Mouse (Mus musculus) bone marrow macrophage, adult 2 months (primary cell): Measurements from ENCODE around the gene Slc22a15. TPM values are rescaled to one million over a fixed set of nuclear protein-coding genes. Genes with fewer than 3 reads are reported as not detected.

Experiments used
- H3K27ac ChIP-seq: 2 replicates; pipeline ENCODE4 v1.5.1; 2012; ENCODE audit warnings: low read depth, low read length; ENCODE audit not compliant: insufficient read depth
- H3K4me1 ChIP-seq: 2 replicates; pipeline ENCODE4 v1.6.1; 2012; ENCODE audit warnings: low read length; ENCODE audit not compliant: control insufficient read depth, insufficient read depth
- H3K4me3 ChIP-seq: 2 replicates; pipeline ENCODE4 v1.5.1; 2012; ENCODE audit warnings: mild to moderate bottlenecking, low read length, moderate library complexity; ENCODE audit not compliant: insufficient read depth
- CTCF ChIP-seq: IDR thresholded peaks from 2 replicates; pipeline ENCODE4 v1.5.1; 2012; ENCODE audit warnings: low read depth, mild to moderate bottlenecking, low read length, moderate library complexity
- POLR2A ChIP-seq: IDR thresholded peaks from 2 replicates; pipeline ENCODE4 v1.6.1; 2012; ENCODE audit warnings: mild to moderate bottlenecking, low read depth, low read length, borderline replicate concordance
- polyA plus RNA-seq: library from polyadenylated mRNA; stranded (reverse); fragments of >200 nt; gene quantifications from 2 replicates; pipeline ENCODE4 v1.2.4, GENCODE M21; 2012; ENCODE audit not compliant: missing spikeins, insufficient read depth, insufficient read length

Gene Slc22a15
- polyA plus RNA-seq, 1 experiment = 4.1 TPM

GRCm38 (mm10) chr3:101812341-101812962 lies 111.8 kb downstream of the Slc22a15 start:
- TF ChIP-seq CTCF (peak; percentile 77), POLR2A (no peak)
- Histone ChIP-seq H3K4me3 (no peak overlapping the region), H3K4me1 (no peaks in the 10 kb centered on the region), H3K27ac (no peak overlapping the region)

DNA sequence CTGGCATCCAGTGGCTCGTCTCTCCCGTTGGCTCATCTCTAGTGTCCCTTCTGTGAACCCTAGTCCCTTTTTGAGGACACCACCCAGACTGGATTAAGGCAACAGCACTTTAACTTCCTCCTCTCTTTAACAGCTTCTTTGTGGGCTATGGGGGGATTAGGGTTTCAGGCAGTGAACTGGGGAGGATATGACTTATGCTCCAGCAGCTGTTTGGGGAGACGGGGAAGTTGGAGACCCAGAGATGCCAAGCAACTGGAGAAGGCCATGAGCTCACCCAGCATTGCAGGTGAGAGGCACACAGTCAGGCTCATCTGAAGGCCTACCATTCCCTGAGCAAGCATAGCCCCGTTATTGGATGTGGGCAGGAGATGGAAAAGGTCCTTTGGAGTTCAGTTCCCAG lies 112.3 kb downstream of the Slc22a15 start:
- Histone ChIP-seq H3K27ac (no peak overlapping the region), H3K4me1 (no peaks in the 10 kb centered on the region), H3K4me3 (no peak overlapping the region)
- TF ChIP-seq POLR2A (no peak), CTCF (no peak)

DNA sequence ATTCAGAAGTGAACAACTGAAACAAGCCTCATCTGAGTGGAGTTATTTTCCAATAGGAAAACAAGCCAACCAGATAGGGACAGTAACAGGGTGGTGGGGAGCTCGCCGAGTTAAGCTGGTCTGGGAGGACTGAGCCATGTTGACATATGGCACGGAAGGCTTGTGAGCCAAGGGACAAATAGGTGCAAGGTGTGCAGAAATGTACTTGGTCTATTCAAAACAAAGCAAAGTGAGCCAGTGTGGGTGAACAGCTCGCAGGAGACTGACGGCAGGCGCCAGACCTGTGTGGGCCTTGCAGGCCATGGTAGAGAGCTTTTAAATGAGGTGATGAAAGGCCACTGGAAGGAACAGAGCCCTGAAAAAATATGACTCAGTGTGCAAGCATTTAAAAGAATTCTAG lies 116.6 kb downstream of the Slc22a15 start:
- TF ChIP-seq CTCF (no peak), POLR2A (no peak)
- Histone ChIP-seq H3K4me3 (no peak overlapping the region), H3K4me1 (peaks cover 1% of the 10 kb centered on the region; the same call in 1 of the 2 replicates), H3K27ac (no peak overlapping the region)

GRCm38 (mm10) chr3:101806941-101807340 lies 117.3 kb downstream of the Slc22a15 start:
- TF ChIP-seq POLR2A (no peak), CTCF (no peak)
- Histone ChIP-seq H3K4me3 (no peak overlapping the region), H3K27ac (no peak overlapping the region), H3K4me1 (peaks cover 2% of the 10 kb centered on the region; the same call in 1 of the 2 replicates)

DNA sequence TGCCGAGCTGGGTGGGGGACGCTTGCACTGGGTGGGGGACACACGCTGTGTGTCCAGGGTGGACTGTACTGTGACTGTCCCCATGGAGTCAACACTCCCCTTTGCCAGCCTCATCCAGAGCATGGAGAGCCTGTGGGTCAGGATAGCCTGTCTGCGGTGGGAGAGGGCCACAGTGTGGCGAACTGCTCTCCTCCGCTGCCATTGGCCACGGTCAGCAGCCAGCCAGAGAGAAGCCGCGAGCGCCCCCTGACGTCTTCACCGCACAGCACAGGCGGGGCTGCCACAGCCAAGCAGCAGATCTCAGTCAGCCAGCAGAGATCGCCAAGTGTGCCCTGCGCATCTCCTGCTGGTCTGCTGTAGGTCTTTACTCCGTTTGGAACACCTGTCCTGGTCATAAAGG lies 118.1 kb downstream of the Slc22a15 start:
- Histone ChIP-seq H3K4me1 (peaks cover 2% of the 10 kb centered on the region; the same call in 1 of the 2 replicates), H3K4me3 (no peak overlapping the region), H3K27ac (no peak overlapping the region)
- TF ChIP-seq CTCF (peak; percentile 49), POLR2A (no peak)

Other genes with a start within 250 kb of the Slc22a15 start
- gene Mab21l3, start 75.5 kb downstream of the Slc22a15 start, polyA plus RNA-seq = 0.15 TPM in 1 of 2 replicates, not detected in the other
- not detected in 2 replicates for gene Nhlh2, start 85.6 kb upstream of the Slc22a15 start, polyA plus RNA-seq
- gene Casq2, start 162.0 kb upstream of the Slc22a15 start, polyA plus RNA-seq = not detected in 2 replicates